Mouse (Mus musculus) MEL (cell line): ENCODE measurements around the gene Rragd.

Experiments used
- BHLHE40 ChIP-seq: IDR thresholded peaks from 2 replicates; pipeline ENCODE4 v1.6.1; 2012; ENCODE audit warnings: low read depth, mild to moderate bottlenecking, inconsistent platforms, low read length, improper control_type of control experiment, borderline replicate concordance
- CTCF ChIP-seq, 3 experiments: IDR thresholded peaks in 2 of 3; conservative IDR thresholded peaks in 1 of 3; 2 replicates each; pipeline ENCODE4 v1.5.1; 2011 to 2012; ENCODE audit warnings: low read length in 3 of 3, low read depth in 2 of 3, mild to moderate bottlenecking in 2 of 3, improper control_type of control experiment in 1 of 3, inconsistent platforms in 1 of 3, mixed read lengths in 1 of 3, moderate library complexity in 1 of 3; ENCODE audit not compliant: control insufficient read depth in 1 of 3, insufficient read depth in 1 of 3, poor library complexity in 1 of 3, severe bottlenecking in 1 of 3
- ELF1 ChIP-seq: IDR thresholded peaks from 2 replicates; pipeline ENCODE4 v1.6.1; 2014; ENCODE audit warnings: low read depth, mild to moderate bottlenecking, inconsistent platforms, low read length, improper control_type of control experiment, moderate library complexity
- EP300 ChIP-seq, 2 experiments: IDR thresholded peaks; 2 replicates each; pipeline ENCODE4 v1.6.1; 2011; ENCODE audit warnings: improper control_type of control experiment in 2 of 2, low read length in 2 of 2, low read depth in 1 of 2, mild to moderate bottlenecking in 1 of 2
- POLR2A ChIP-seq, 2 experiments: IDR thresholded peaks; 2 replicates each; pipeline ENCODE4 v1.6.1; 2011 to 2012; ENCODE audit warnings: low read length in 2 of 2, mild to moderate bottlenecking in 2 of 2, control low read depth in 1 of 2, improper control_type of control experiment in 1 of 2, low read depth in 1 of 2, moderate library complexity in 1 of 2; ENCODE audit not compliant: control insufficient read depth in 1 of 2, insufficient read depth in 1 of 2, poor library complexity in 1 of 2
- RAD21 ChIP-seq: IDR thresholded peaks from 2 replicates; pipeline ENCODE4 v1.6.1; 2011; ENCODE audit warnings: mild to moderate bottlenecking, low read depth, low read length, improper control_type of control experiment
- USF2 ChIP-seq, 2 experiments: IDR thresholded peaks; 2 replicates each; pipeline ENCODE4 v1.6.1; 2011 to 2012; ENCODE audit warnings: improper control_type of control experiment in 2 of 2, low read length in 2 of 2, borderline replicate concordance in 1 of 2, inconsistent platforms in 1 of 2, low read depth in 1 of 2, mild to moderate bottlenecking in 1 of 2; ENCODE audit not compliant: insufficient read depth in 1 of 2
- ZC3H11A ChIP-seq: IDR thresholded peaks from 2 replicates; pipeline ENCODE4 v1.6.1; 2012; ENCODE audit warnings: low read depth, mild to moderate bottlenecking, inconsistent platforms, low read length, improper control_type of control experiment

DNA sequence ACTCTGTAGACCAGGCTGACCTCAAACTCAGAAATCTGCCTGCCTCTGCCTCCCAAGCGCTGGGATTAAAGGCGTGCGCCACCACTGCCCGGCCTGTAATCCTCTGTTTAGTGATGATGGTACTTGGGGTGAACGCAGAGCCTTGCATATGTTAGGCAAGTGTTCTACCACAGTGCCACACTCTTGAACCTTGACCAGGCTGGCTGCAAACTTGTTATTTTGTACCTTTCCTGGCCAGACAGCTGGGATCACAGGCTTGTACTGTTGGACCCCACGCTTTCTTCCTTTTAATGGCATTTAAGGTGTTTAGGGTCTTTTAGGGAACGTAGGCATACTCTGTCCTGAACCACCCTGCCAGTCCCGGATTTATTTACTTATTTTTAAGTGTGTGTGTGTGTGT is 16.2 kb downstream of the Rragd start:
- TF ChIP-seq CTCF (IDR thresholded peaks at IDR 0.05 in 2 of 3, conservative IDR thresholded peaks at IDR 0.05 in 1 of 3; ENCODE audit: control insufficient read depth in 1 of 3, insufficient read depth in 1 of 3, low read depth in 2 of 3, low read length in 3 of 3, poor library complexity in 1 of 3, severe bottlenecking in 1 of 3), result no peak
- no peak for TF ChIP-seq BHLHE40
- no peak for TF ChIP-seq ZC3H11A
- no peak for TF ChIP-seq POLR2A (IDR thresholded peaks at IDR 0.05; ENCODE audit: control insufficient read depth in 1 of 2, insufficient read depth in 1 of 2, low read depth in 1 of 2, low read length in 2 of 2, poor library complexity in 1 of 2)
- no peak for TF ChIP-seq RAD21
- TF ChIP-seq USF2 (IDR thresholded peaks at IDR 0.05; ENCODE audit: borderline replicate concordance in 1 of 2, insufficient read depth in 1 of 2, low read depth in 1 of 2, low read length in 2 of 2), result no peak
- no peak for TF ChIP-seq ELF1
- TF ChIP-seq EP300 (IDR thresholded peaks at IDR 0.05; ENCODE audit: low read depth in 1 of 2, low read length in 2 of 2), result no peak
